Mouse (Mus musculus): Measurements from ENCODE around the gene Vps45. TPM values are rescaled to one million over a fixed set of nuclear protein-coding genes. Genes with fewer than 3 reads are reported as not detected.
A peak's percentile ranks its signal among the peaks of the same experiment; 100 is the strongest.

The Vps45 gene
- total RNA-seq, 2 experiments from 2014 or later, result 13.6 to 16.8 TPM

- no peak for ATAC-seq (replicated peaks; ENCODE audit: poor library complexity, severe bottlenecking)
Observed at GRCm38 (mm10) chr3:96039857-96040662, 18.2 kb downstream of the Vps45 start.

DNA sequence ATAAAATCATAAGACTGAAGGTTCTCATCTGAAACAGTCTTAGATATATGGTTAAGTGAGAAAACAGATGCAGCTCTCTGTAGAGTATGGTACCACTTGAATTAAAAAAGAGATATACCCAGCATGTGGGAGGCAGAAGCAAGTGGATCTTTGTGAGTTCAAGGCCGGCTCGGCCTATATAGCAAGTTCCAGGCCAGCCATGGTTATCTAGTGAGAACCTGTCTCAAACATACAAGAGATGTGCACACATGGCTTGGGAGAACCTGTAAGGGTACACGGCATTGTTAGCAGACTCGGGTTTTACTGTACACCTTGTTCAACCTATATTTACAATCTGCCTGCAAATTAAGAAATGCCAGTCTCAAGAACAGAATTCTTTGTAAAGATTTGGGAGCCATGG, 19.4 kb downstream of the Vps45 start:
- ATAC-seq (replicated peaks; ENCODE audit: poor library complexity, severe bottlenecking), result no peak

GRCm38 (mm10) chr3:96038156-96038555, 20.1 kb downstream of the Vps45 start:
- no peak for ATAC-seq (replicated peaks; ENCODE audit: poor library complexity, severe bottlenecking)

DNA sequence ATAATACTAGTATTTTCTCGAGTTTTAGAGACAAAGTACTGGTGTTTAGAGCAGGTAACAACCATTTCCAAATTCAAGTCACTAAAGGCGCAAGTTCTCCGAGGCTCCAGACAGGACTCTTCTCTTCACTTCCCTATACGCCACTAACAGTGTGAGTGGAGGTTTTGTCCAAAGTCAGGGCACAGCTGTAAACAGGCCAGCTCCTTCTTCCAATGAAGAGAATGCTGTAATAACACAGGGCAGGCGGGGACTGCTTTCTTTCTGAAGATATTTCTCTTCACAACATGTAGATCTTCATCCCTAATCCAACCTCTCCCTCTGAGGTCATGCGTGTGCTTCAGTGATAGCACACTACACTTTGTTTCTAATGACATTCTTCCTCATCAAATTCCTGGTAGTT, 21.5 kb downstream of the Vps45 start:
- no peak for ATAC-seq (replicated peaks; ENCODE audit: poor library complexity, severe bottlenecking)

- peak; percentile 57 for ATAC-seq (replicated peaks; ENCODE audit: poor library complexity, severe bottlenecking)
Observed at GRCm38 (mm10) chr3:96033046-96033445, 25.2 kb downstream of the Vps45 start.

GRCm38 (mm10) chr3:96032652-96033017, 25.6 kb downstream of the Vps45 start:
- ATAC-seq (replicated peaks; ENCODE audit: poor library complexity, severe bottlenecking), result peak; percentile 68

- peak; percentile 55 for ATAC-seq (replicated peaks; ENCODE audit: poor library complexity, severe bottlenecking)
Observed at GRCm38 (mm10) chr3:96031991-96032651, 26.1 kb downstream of the Vps45 start.

- ATAC-seq (replicated peaks; ENCODE audit: poor library complexity, severe bottlenecking), result no peak
Observed at GRCm38 (mm10) chr3:96029766-96030165, 28.5 kb downstream of the Vps45 start.

- no peak for ATAC-seq (replicated peaks; ENCODE audit: poor library complexity, severe bottlenecking)
Observed at GRCm38 (mm10) chr3:96029336-96029735, 28.9 kb downstream of the Vps45 start.

DNA sequence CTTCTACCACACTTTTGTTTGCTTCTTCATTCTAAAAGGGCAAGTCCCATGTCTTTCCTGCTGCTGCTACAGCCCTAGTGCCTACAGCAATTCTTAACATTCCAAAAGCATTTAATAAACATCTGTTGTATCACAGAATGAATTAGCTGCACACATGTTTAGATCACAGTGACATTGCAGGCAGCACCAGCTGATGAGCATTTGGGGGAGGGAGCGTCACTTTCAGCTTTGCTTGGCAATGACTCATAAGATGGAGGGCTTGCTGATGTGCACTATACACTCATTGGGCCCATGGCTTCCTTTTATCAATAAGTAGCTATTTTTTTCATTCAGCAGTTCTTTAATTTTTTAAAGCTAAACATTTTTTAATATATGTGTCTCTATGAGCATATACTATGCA, 30.4 kb downstream of the Vps45 start:
- no peak for ATAC-seq (replicated peaks; ENCODE audit: poor library complexity, severe bottlenecking)

DNA sequence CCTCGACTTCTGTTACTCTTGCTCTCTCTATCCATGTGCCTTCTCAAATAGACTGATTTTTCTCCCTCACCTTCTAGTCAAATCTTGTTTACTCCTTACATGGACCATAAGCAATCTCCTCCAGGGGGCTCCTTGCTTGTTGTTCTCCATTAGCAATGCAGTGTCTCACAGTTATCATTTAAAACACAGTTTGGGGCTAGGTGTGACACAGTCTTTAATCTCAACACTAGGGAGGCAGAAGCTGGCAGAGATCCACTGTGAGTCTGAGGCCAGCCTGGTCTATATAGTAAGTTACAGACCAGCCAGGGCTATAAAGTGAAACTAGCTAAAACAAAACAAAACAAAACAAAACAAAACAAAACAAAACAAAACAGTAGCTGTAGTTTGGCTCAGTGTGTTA, 31.1 kb downstream of the Vps45 start:
- ATAC-seq (replicated peaks; ENCODE audit: poor library complexity, severe bottlenecking), result no peak

- ATAC-seq (replicated peaks; ENCODE audit: poor library complexity, severe bottlenecking), result no peak
Observed at GRCm38 (mm10) chr3:96021421-96022128, 36.7 kb downstream of the Vps45 start.

DNA sequence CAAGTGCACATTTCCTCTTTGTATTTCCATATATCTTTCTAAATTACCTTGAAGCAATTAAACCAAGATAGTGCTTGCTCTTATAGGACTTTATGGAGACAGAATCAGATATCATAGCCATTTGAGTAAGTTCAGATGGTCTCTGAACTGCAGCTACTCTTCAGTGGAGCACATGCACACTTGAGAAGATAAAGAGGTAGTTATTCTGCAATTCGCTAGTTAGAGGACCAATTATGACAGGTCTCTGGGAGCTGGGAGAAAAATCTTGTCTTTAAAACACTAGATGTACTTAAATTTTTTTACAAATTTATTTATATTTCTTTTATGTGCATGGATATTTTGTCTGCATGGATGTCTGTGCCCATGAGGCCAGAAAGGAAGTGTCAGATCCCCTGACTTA, 37.5 kb downstream of the Vps45 start:
- no peak for ATAC-seq (replicated peaks; ENCODE audit: poor library complexity, severe bottlenecking)

GRCm38 (mm10) chr3:96017461-96017860, 40.8 kb downstream of the Vps45 start:
- ATAC-seq (replicated peaks; ENCODE audit: poor library complexity, severe bottlenecking), result peak; percentile 44

- no peak for ATAC-seq (replicated peaks; ENCODE audit: poor library complexity, severe bottlenecking)
Observed at GRCm38 (mm10) chr3:96016257-96016889, 41.9 kb downstream of the Vps45 start.

GRCm38 (mm10) chr3:96015681-96016080, 42.6 kb downstream of the Vps45 start:
- ATAC-seq (replicated peaks; ENCODE audit: poor library complexity, severe bottlenecking), result no peak

GRCm38 (mm10) chr3:96012805-96013204, 45.5 kb downstream of the Vps45 start:
- no peak for ATAC-seq (replicated peaks; ENCODE audit: poor library complexity, severe bottlenecking)

DNA sequence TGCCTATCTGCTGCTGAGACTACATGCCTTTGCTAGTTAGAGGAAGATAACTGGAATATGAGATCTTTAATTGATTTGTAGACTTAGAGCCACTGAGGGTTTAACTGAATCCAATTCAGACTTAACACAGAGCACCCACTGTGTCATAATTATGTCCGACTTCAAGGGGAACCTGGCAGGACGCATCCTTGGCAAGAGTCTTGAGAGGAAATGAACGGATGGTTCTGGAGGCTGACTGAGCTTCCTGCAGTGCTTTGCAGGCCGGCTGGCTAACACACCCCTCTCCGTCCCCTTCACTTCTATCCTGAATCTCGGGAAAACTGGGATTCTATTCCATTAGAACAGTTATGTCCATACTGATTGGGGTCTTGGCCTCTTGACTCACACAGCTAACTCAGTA, 49.8 kb downstream of the Vps45 start:
- no peak for ATAC-seq (replicated peaks; ENCODE audit: poor library complexity, severe bottlenecking)

DNA sequence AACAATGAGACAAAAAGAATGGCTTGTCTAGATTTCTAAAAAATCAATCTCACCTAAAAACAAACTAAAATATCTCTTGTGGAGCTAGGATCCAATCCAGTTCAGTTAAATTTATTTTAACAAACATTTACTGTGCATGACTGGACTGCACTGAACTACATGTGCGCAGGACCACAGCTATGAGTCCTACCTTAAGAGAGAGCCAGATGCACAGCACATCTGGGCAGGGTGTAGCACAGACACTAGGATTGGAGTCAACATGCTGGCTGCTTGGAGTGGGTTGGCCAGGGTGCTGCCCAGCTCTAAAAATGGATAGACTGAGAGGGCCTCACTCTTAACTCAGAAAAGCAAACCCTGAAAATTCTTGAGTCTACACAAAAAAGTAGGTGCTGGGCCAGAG, 56.7 kb downstream of the Vps45 start:
- ATAC-seq (replicated peaks; ENCODE audit: poor library complexity, severe bottlenecking), result no peak

DNA sequence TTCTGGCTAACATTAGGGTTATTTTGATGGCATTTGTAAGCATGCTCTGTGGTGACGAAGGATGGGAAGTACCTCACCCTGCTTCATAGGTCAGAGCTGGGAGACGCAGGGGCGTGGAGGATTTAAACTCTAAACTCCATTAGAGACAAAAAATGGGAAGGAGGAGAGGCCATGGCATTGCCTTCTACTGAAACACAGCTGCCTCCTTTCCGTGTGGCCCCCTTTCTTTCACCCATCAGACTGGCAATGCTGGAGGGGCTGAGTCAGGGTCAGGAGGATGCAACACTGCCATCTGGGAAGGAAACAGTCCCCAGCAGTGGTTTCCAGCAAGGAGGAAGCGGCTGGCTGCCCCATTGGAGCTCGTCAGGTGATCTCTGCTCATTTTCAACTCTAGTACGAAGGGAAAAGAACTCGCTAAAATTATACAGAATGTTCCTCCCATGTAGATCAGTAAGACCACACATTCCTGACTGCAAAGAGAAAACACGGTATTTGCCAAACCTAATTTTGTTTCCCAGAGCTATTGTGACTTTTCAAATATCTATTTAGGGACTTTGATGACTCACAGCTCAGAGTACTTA, 57.3 kb downstream of the Vps45 start:
- ATAC-seq (replicated peaks; ENCODE audit: poor library complexity, severe bottlenecking), result peak; percentile 88

Measured in granulocyte monocyte progenitor cell, adult 5-6 weeks (primary cell).